Mouse (Mus musculus): ENCODE results near the gene Asz1.

Gene Asz1

DNA sequence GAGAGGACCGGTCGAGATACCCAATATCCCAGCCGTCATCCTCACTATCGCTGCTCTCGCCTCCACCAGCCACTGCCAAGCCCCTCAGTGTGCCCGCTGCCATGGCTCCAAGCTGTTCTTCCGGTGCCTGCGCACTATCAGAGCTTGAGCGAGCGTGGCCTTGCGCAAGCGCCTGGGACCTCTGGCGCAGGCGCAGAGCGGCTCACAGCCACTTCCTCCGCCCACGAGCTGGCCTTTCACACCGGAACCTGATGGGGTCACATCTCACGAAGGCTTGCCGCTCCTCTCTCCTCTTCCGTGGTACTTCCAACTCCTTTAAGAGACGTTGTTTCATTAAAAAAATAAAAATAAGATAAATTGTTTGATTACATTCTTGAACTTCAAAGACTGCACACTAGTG lies at the start of gene Asz1:
Gene Asz1 (minus strand): TSS at position 128 of the 400 bp plus-strand sequence.
- DNase-seq (ENCODE audit: low spot score in 2 of 2): no peak

DNA sequence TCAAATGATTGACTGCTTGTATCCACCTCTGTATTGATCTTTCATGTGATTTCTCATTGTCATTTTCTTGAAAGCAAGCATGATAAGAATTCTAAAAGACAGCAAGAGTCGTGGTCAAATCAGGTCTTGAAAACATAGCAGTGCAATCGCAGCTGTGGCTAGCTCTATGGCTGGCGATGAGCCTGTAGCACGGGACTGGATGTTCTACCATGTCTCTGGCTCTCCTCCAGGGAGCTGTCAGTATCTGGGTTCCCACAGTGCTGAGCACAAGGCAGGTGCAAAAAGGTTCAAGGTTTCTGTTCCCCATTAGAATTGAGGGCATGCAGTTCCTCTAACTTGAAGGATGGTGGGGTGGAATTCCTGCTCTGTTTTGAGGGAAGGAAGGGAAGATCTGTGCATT lies 44.2 kb upstream of the Asz1 start:
- DNase-seq (ENCODE audit: low spot score in 2 of 2): no peak

DNA sequence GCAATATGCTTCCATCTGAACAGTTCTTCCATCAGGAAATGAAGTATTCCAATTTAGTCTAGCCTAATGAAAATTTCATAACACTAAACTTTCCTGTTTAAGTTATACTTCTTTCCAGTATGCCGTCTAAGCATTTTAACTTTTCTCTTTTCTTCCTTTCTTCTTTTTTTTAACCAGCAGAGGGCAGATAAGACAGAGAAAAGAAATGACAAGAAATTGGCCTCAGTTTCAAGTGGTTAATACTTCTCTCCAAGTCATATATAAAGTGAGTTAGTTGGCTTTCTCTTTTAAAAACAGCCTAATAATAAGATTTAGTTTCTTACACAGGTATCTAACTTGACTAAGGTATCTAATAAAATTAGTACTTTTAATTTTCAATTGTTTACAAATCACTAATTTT lies 26.4 kb upstream of the Asz1 start:
- DNase-seq (ENCODE audit: low spot score in 2 of 2): no peak

DNA sequence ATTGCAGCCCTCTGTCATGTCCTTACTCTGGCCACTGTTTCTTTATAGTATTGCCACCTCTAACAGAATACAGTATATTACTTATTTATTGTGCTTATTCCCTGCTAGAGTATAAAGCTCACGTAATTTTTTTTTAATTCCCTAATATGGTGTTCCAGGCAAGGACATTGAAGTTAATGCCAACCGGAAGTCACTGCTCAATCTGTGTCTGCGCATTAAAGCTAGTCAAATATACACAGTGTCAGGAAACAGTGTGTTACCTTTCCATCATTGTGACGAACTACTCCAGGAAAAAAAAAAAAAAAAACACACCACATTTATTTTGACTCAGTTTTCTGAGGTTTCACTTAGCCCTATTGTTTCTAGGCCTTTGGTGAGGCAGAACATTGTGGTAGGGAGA lies 19.2 kb upstream of the Asz1 start:
- no peak for DNase-seq (ENCODE audit: low spot score in 2 of 2)

DNA sequence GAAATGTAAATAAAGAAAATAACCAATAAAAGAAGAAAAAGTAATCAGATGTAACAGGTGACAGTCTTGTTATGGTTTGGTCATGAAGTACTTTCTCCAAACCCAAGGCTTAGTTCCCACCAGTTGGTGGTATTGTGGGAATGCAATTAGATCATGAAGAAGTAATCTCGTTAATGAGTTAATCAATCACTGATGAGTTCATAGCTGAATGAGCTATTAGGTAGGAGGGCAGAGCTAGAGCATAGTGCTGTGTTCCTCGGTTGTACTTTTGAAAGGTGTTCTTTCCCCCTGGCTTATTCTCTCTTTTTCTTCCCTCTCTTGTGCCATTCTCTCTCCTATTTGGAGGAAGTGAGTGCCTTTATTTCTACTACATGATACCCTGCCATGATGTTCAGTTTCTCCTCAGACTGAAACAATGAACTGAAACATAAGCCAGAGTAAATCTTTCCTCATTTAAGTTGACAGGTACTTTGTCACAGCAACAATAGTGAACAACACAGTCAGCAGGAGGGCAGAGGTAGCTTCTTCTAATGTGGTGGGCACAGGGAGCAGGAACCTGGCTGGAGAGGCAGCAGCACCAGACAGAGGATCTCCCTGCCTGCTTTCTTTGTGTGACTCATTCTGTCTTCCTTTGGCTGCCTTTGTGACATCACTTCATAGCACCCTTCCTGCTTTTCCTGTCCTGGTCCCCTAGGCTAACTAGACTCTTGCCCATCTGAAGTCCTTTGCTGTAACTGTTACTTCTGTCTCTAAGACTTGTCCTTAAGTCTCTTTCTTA lies 18.5 kb upstream of the Asz1 start:
- DNase-seq (ENCODE audit: low spot score in 2 of 2): no peak

DNA sequence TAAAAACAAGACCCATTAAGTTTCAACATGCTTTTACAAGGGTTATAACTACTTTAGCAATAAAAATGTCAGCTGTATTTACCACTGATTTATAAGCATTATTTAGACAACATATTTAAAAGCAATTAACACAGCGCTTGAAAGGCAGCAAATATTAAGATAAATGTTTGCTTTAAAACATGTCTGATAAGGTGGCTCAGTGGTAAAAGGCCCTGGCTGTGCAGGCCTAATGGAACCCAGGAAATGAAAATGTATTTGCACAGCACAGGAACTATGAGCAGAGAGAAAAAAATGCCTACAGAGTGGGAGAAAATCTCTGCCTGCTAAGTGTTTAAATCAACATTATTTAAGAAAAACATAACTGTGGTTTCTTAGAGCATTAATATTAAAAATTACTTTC lies 12.0 kb downstream of the Asz1 start:
- no peak for DNase-seq (ENCODE audit: low spot score in 2 of 2)

DNA sequence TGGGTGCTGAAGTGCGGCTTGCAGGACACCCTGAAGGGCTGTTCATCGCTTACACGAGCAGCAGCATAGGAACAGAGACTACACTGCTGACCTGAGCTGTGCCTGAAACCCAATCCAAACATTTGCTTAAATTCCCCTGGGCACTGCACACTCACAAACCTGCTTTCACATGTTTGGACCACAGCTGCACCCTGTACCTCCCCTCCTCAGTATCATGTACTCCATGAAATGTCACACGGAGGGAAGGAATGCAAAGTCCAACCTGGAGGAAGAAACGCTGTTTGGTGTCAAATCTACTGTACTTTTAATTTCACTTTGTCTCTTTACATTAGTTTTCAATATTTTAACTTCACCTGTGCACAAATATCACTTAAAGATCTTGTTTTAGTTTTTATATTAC lies 19.8 kb downstream of the Asz1 start:
- no peak for DNase-seq (ENCODE audit: low spot score in 2 of 2)

DNA sequence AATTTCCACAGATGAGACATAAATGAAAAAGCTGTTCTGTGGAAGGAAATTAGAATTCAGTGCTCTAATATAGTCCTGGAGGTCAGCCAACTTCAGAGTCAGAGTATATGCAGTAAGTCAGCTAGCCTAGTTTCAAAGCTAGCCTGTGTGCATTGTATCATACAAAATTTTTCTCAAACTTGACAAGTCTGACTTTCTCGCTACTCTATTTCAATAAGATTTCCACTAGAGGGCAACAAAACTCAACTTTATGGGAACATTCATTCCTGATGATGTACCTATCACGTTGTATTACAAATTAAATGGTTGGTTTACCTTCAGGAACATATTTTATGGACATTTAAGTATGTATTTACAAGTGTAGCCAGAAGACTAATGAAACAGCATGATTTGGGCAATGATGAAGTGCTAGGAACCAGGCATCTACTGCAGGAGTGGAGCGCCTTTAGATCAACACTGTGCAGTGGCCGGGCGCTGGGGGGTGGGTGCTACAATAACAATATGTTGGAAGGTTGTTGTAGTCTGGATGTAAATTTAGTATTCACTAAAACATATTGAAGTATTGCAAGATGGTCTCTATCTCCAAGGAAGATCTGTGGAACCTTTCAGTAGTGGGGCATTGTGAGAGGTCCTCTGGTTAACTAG lies 21.6 kb downstream of the Asz1 start:
- no peak for DNase-seq (ENCODE audit: low spot score in 2 of 2)

DNA sequence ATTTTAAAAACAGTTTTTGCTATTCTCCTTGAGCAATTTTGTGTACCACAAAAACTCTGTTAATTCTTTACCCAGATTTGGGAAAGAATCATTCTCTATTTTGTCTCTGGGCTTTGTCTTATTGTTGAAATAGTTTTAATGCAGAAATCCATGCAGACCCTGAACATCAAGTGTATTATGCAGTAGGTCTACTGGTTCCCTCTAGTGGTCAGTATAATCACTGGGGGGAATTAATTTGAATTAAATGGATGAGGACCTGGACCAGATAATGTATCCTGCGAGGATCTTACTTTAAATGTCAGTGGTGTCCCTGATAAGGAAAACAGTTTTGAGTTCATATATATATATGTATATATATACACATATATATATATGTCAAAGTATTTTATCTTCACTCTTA lies 30.2 kb downstream of the Asz1 start:
- DNase-seq (ENCODE audit: low spot score in 2 of 2): no peak

DNA sequence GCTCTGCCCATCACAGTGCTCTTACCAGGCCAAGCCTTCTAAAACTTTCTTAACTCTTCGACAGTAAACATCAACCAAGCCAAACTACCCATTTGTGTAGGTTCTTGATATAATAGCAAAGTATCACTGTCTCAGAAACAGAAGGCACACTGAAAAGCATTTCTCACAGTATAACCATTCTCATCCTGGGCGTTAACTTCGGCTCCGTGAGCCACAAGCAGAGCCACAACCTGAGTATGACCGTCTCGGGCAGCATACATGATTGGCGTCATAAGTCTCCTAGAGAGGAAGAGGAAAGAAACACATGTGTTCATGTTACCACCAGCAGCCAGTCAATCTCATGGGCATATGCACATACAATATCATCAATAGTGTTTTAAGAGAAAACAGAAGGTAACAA lies 31.9 kb downstream of the Asz1 start:
- no peak for DNase-seq (ENCODE audit: low spot score in 2 of 2)

DNA sequence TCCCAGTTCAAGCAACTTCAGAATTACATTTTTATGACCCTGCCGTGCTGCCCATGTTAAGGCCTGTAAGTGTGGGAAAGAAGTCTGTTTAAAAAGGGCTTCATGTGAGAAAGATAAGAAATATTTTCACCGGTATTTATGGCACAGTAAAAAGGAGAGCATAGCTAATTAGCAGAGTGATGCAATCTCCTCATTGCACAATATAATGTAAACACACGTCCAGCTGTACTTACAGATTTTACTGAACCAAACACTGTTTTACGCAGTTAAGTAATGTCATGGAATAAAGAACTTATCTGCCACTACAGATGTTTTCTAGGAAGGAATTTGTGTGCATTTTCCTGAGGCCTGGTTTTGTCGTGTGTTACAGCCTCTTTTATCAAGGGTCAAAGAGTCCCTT lies 32.3 kb downstream of the Asz1 start:
- DNase-seq (ENCODE audit: low spot score in 2 of 2): no peak

DNA sequence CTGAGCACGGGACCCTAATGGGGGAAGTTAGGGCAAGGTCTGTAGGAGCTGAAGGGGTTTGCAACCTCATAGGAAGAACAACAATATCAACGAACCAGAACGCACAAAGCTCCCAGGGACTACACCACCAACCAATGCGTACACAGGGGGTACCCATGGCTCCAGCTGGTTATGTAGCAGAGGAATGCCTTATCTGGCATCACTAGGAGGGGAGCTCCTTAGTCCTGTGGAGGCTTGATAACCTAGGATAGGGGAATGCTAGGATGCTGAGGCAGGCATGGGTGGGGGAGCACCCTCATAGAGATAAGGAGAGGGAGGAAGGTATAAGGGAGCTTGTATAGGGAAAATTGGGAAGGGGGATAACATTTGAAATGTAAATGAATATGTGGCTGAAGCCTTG lies 51.0 kb downstream of the Asz1 start:
- DNase-seq (ENCODE audit: low spot score in 2 of 2): no peak

DNA sequence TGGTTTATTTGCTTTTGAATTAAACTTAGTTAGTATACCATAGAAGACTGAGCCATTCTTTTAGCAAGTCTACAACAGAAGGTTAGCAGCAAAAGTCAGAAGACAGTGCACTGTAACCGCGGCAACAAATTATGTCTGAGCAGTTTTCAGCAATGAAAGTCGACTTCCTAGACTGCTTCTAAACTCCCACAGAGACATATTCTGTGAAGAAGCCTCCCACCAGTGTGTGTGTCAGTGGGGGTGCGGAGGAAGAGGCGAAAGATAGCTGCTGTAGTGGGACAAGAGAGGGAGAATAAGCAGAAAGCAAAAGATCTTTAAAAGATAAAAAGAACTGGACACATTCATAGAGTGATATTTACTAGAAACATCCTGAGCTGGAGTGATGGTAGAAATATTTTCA lies 57.2 kb downstream of the Asz1 start:
- DNase-seq (ENCODE audit: low spot score in 2 of 2): peak; percentile 23 to 27

DNA sequence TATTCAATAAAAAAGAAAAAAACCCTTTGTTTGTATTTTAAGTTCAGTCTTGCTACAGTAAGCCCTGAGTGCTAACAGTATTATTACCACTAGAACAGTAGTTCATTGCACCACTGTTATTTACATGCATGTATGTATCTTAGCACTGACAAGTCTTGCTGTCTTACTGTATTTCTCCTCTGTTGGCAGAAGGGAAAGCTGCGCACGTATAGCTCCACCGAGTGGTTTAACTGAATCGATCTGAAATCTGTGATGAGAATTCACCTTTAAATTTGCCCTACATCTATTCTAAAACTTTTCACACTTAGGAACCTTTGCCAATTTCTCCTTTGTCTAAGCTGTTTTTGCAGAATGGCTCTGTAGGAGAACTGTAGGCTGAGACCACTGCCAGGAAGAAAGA lies 64.6 kb downstream of the Asz1 start:
- no peak for DNase-seq (ENCODE audit: low spot score in 2 of 2)

DNA sequence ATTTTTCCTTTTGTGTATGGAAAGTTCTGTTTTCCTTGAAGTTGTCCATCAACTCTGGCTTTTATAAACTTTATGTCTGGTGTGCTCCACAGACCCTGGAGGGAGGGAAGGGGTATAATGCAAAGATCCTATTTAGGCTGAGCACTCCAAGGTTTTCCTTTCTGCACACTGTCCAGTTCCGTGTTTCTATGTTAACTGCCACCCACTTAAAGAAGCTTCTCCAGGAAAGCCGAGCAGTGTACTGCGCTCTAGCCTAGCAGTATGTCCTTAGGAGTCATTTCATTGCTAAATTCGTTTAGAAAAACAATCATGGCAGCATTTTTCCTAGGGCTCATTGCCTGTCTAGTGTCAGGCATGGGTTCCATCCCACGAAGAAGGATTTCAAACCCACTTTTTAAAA lies 65.7 kb downstream of the Asz1 start:
- no peak for DNase-seq (ENCODE audit: low spot score in 2 of 2)

DNA sequence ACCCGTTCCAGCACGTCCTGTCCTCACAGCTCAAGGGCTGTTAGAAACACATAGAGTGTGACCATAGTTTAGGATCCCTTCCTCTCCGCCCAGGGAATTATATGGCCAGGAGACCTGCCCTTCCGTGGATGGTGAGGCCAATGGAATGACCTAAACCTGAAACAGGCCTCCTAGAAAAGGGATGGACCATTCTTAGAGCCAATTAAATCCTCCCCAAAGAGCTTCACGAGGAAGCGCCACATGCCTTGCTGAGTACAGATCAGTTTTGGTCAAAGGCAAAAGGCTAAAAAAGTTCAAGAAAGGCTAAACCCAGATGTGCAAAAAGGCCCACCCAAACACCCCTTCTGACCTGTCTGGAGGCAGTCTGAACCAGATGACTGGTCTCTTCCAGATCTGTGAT lies 76.6 kb downstream of the Asz1 start:
- DNase-seq (ENCODE audit: low spot score in 2 of 2): no peak

DNA sequence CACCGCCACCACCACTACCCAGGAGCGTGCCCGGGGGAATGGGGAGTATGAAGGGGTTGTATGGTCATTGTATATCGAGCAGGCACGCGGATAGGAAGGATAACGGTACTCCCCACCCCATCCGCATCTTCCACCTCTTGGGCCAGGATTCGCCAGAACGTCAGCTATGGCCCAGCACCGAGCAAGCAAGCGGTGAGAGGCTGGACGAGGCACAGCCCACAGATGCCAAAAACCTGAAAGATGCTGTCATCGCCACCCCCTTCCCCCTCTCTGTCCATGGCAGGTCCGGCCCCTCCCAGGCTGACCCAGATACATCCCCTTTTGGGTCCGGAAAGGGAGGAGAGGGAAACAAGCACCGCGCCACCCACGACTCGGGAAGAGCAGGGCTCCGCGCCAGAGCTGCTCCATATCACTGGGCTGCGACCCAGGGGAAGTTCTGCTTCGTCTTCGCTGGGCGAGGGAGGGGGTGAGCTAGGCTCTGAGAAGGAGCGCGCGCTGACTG lies 77.3 kb downstream of the Asz1 start:
- peak in 1 of 2 experiments; percentile 26 for DNase-seq (ENCODE audit: low spot score in 2 of 2)

DNA sequence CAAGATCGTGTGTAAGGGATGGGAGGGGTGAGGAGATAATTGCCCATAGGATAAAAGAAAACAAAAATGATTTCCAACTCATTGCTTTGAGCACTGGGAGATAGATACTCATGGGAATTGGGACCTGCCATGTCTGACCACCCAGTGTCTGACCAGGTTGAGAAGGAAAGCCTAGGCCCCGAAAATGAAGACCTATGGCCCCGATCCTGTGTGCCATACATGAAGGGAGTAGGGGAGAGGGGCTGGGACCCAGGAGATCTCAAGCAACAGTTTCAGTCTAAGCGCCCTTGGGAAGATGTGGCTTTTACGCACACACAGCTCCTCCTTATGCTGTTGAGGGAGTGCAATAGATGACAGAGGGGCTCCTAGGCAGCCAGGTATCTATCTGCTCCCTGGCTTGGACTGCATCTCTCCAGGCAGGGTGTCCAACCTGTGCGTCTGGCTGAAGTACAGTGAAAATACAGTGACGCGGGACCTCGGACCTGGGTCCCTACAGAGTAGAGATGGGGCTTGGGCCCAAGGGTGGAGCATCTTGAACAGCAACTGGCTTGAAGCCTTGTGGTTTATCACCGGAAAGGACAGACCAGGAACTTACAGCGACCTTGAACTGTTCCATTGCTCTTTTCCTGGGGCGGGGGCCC lies 77.9 kb downstream of the Asz1 start:
- DNase-seq (ENCODE audit: low spot score in 2 of 2): no peak

DNA sequence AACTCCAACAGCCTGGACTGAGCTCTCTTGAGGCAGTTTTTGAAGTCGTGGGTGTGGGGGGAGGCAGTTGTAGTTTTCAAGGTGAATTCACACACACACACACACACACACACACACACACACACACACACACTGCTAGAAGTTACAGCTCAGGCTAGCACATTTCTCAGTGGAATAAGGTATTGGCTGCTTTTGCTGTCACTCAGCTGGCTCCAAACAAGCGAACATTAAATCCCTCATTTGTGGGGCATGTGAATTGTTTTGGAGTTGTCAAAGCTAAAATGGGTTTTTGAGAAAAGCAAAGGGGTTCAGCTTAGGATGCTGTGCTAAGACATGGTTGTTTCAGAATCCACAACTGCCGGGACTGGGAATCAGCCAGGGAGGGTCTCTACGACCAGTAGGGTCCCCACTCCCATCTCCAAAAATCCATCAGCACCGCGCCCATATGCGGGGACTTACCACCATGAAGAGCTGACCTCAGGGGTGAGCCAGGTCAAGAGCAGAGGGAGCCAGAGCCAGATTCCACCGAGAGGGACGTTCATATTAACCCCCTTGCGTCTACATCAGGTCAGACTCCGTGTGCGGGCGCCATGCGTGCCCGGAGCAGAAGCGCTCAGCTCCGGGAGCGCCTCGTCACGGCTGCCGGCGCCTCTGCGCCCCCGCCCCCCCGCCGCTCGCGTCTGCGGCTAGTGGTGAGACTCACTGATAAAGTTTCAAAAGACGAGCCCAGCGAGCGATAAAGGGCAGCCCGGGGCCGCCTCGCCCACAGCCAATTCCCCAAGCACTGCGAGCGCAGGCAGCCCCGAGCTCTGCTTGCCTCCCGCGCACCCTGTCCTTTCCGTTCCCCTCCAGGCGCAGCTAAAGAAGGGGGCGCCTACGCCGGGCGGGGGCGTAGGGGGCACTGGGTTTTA lies 78.9 kb downstream of the Asz1 start, which contains the start of gene Wnt2:
Gene Wnt2 (minus strand): TSS at position 840 of the 911 bp plus-strand sequence.
- no peak for DNase-seq (ENCODE audit: low spot score in 2 of 2)

DNA sequence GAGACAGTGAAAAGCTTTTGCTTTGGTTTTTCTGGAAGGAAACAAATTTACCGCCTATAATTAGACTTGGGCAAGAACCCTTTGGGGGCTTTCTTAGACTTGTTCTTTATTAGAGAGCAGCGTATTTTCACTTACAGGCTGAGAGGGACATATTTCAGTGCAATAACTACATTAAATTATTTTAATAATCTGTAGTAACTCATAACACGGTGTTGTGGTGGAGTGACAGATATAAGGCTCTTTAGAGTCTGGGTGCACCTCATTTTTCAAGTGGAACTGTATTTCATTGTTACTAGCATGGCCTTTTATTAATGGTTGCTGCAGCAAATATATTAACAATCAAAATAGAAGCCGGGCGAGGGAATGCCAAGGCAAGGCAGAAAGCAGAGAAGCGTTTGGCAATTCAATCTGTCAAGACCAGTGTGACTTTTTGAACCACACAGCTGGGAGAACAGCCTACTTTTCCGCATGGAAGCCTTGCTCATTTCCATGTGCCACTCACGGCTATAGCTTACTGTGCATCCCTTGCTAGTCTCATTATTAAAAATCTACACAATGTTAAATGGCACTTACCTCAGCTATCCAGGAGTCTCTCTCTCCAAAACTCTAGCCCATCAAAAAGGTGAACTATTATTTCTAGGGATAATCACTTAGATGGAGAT lies 84.6 kb downstream of the Asz1 start:
- DNase-seq (ENCODE audit: low spot score in 2 of 2): no peak

DNA sequence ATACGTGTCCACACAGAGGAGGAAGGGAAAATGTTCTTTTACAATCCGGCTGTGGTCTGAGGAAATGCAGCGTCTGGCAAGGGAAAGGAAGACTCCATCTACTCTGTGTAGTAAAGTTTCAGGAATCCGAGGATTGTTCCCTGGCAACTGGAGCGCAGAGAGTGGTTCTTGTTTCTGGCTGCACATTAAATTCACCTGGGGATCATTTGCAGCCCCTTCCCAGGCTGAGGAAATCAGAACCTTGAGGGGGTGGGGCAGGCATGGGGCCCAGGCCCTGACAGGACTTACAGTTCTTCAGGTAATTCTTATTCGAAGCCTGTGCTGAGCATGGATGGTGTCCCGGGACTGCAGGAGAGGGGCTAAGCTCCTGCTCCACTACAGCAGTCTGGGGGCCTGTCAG lies 95.5 kb downstream of the Asz1 start:
- DNase-seq (ENCODE audit: low spot score in 2 of 2): no peak
